Mouse (Mus musculus): Measurements from ENCODE around the gene Alkbh3. TPM values are rescaled to one million over a fixed set of nuclear protein-coding genes. Genes with fewer than 3 reads are reported as not detected.
A peak's percentile ranks its signal among the peaks of the same experiment; 100 is the strongest.

Gene Alkbh3
- polyA plus RNA-seq, 1 experiment from 2014 or later: 53.2 TPM

GRCm38 (mm10) chr2:94042461-94042860, 31.9 kb upstream of the Alkbh3 start:
- H3K4me1 ChIP-seq: peaks cover 29% of the 10 kb centered on the region
- no peaks in the 10 kb centered on the region for H3K27me3 ChIP-seq
- H3K4me2 ChIP-seq: no peak overlapping the region
- H3K9ac ChIP-seq: no peak overlapping the region
- no peak overlapping the region for H3K4me3 ChIP-seq
- H3K36me3 ChIP-seq (ENCODE audit: poor library complexity, severe bottlenecking): 0 out of 2 replicates have a peak, but pooled peaks cover 3% of the 10 kb centered on the region
- 94% methylated on average over 3 of the region's 3 CpGs for WGBS
- ATAC-seq: no peak
- H3K9me3 ChIP-seq (replicated peaks): no peaks in the 10 kb centered on the region
- H3K27ac ChIP-seq: no peak overlapping the region; the same call in 1 of the 2 replicates

DNA sequence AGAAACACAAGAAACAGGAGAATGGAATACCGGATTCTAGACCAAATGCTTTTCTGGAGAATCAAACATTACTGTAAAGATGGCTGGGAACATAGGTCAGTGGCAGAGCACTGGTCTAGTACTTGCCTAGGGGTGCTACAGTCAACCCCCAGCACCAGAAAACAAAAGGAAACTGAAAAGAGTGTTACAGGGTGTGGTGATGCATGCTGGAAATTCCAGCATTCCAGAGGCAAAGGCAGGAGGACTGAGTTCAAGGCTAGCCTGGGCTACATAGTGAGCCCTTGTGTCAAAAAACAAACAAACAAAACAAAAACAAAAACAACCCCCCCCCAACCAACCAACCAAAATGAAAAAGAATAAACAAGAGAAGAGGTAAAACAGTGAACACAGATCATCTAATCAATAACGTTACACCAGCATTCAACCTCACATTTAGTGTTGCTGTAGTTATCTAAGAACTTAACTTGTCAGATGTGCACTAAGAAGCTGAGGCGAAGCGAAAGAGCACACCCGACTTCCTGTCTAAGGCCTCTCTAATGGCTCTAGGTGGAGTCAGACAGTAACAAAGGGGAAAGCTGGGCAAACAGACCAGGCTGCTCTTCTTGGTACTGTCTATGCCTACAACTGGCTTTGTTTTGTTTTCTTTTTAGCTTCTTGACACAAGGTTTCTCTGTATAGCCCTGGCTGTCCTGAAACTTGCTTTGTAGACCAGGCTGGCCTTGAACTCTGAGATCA, 30.0 kb upstream of the Alkbh3 start:
- WGBS: 91% methylated on average over 5 of the region's 5 CpGs

DNA sequence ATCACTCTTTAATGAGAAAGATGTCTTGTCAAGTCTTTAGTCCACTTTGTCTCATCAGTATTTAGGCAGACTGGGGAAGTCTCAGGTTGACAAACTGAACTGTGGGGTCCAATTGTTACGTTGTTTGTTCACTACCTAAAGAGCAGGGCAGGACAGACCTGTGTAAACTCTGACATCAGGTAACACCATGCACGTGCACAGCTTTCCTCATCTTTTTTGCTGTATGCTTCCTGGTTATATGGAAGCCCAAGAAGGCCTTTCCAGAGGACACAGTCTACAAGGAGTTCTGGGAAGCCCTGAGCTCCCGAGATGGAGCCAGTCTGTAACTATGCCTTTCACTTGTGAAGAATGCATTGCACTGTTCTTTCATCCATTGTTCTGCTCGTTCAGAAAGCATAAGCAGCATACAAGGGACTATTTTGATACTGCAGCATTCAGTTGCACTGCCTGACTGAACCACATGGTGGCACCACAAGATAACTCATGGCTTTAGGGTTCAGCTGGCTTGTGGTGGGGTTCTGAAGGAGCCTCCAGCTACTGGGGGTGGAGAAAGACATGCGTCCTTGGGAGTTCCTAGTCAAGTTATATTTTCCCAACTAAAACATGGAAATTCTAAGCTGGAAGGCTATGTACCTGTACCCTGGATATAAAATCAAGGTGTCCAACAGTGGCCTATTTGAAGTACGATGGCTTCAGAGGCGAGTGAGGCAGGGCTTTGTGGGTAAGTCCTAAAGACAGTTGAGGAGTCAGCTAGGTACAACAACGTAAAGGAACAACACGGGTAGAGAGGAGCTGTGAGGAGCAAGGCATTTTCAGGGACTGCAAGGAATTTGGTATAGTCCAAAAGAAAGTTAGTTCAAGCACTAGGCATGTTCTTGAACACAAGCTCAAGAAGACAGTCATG, 25.1 kb upstream of the Alkbh3 start:
- 60% methylated on average over 9 of the region's 9 CpGs for WGBS
- H3K27me3 ChIP-seq: no peaks in the 10 kb centered on the region
- H3K9ac ChIP-seq: no peak overlapping the region
- no peak overlapping the region for H3K4me2 ChIP-seq
- H3K36me3 ChIP-seq (ENCODE audit: poor library complexity, severe bottlenecking): peaks cover 24% of the 10 kb centered on the region
- no peaks in the 10 kb centered on the region for H3K9me3 ChIP-seq (replicated peaks)
- H3K27ac ChIP-seq: no peak overlapping the region
- ATAC-seq: peak; percentile 92
- no peak overlapping the region for H3K4me3 ChIP-seq
- no peaks in the 10 kb centered on the region for H3K4me1 ChIP-seq

More for the DNA sequence above, 30.0 kb upstream of the Alkbh3 start:
- no peak for ATAC-seq
- Histone ChIP-seq H3K9me3 (replicated peaks) (no peaks in the 10 kb centered on the region), H3K9ac (no peak overlapping the region), H3K36me3 (ENCODE audit: poor library complexity, severe bottlenecking) (0 out of 2 replicates have a peak, but pooled peaks cover 3% of the 10 kb centered on the region), H3K27me3 (no peaks in the 10 kb centered on the region), H3K27ac (no peak overlapping the region; the same call in 1 of the 2 replicates), H3K4me2 (no peak overlapping the region), H3K4me3 (no peak overlapping the region), H3K4me1 (peaks cover 23% of the 10 kb centered on the region)

- Histone ChIP-seq H3K4me2 (no peak overlapping the region), H3K9me3 (replicated peaks) (no peaks in the 10 kb centered on the region), H3K36me3 (ENCODE audit: poor library complexity, severe bottlenecking) (peaks cover 25% of the 10 kb centered on the region), H3K27ac (no peak overlapping the region), H3K27me3 (no peaks in the 10 kb centered on the region), H3K4me1 (no peaks in the 10 kb centered on the region), H3K9ac (no peak overlapping the region), H3K4me3 (no peak overlapping the region)
- ATAC-seq: no peak
Observed at GRCm38 (mm10) chr2:94030602-94031001, 20.0 kb upstream of the Alkbh3 start.

GRCm38 (mm10) chr2:94024637-94025036, 14.0 kb upstream of the Alkbh3 start:
- Histone ChIP-seq H3K27ac (no peak overlapping the region), H3K36me3 (ENCODE audit: poor library complexity, severe bottlenecking) (no peaks in the 10 kb centered on the region), H3K9ac (no peak overlapping the region), H3K9me3 (replicated peaks) (no peaks in the 10 kb centered on the region), H3K27me3 (no peaks in the 10 kb centered on the region), H3K4me2 (no peak overlapping the region), H3K4me3 (no peak overlapping the region), H3K4me1 (no peaks in the 10 kb centered on the region)
- no peak for ATAC-seq
- 60% methylated on average over 6 of the region's 6 CpGs for WGBS

- Histone ChIP-seq H3K27ac (peak overlapping the region; percentile 6; the same call in 1 of the 2 replicates), H3K27me3 (no peaks in the 10 kb centered on the region), H3K4me1 (peaks cover 4% of the 10 kb centered on the region; the same call in 1 of the 2 replicates), H3K9ac (no peak overlapping the region), H3K36me3 (ENCODE audit: poor library complexity, severe bottlenecking) (peaks cover 82% of the 10 kb centered on the region), H3K4me3 (no peak overlapping the region), H3K9me3 (replicated peaks) (no peaks in the 10 kb centered on the region), H3K4me2 (no peak overlapping the region)
- 3% methylated on average over 2 of the region's 2 CpGs for WGBS
- peak; percentile 94 for ATAC-seq
Observed at GRCm38 (mm10) chr2:94002331-94002730, 8.3 kb downstream of the Alkbh3 start.

GRCm38 (mm10) chr2:94001918-94002317, 8.7 kb downstream of the Alkbh3 start:
- peaks cover 4% of the 10 kb centered on the region; the same call in 1 of the 2 replicates for H3K4me1 ChIP-seq

GRCm38 (mm10) chr2:94001411-94001810, 9.2 kb downstream of the Alkbh3 start:
- Histone ChIP-seq H3K27me3 (no peaks in the 10 kb centered on the region), H3K9me3 (replicated peaks) (no peaks in the 10 kb centered on the region), H3K4me3 (no peak overlapping the region), H3K4me1 (peaks cover 4% of the 10 kb centered on the region; the same call in 1 of the 2 replicates), H3K27ac (no peak overlapping the region), H3K4me2 (no peak overlapping the region), H3K9ac (no peak overlapping the region), H3K36me3 (ENCODE audit: poor library complexity, severe bottlenecking) (peaks cover 77% of the 10 kb centered on the region)
- ATAC-seq: no peak
- 83% methylated on average over 6 of the region's 6 CpGs for whole genome bisulfite sequencing

More at GRCm38 (mm10) chr2:94001918-94002317, 8.7 kb downstream of the Alkbh3 start:
- Histone ChIP-seq H3K4me2 (no peak overlapping the region), H3K27me3 (no peaks in the 10 kb centered on the region), H3K4me3 (no peak overlapping the region), H3K9ac (no peak overlapping the region), H3K36me3 (ENCODE audit: poor library complexity, severe bottlenecking) (peaks cover 81% of the 10 kb centered on the region), H3K27ac (no peak overlapping the region; the same call in 1 of the 2 replicates), H3K9me3 (replicated peaks) (no peaks in the 10 kb centered on the region)
- WGBS: 88% methylated on average over 4 of the region's 4 CpGs
- peak; percentile 51 for ATAC-seq

DNA sequence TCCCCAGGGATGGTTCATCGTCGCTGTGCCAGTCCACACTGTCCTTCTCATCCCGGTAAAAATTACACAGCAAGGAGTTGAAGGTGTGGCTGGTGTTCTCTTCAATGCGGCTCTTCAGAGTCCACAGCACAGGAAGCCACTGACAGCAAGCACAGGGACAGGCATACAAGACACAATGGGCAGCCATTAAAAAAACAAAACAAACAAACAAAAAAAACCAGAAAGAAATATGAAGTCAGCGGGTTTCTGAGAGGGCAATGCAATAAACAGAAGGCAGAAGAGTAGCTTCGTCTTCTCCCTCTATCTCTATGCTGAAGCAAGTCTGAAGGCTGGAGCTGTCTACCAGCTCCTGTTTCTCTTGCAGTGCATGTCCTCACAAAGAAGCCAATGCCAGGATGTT, 14.4 kb downstream of the Alkbh3 start, which contains the start of gene Gm27027:
Gene Gm27027, minus strand, starts transcription at position 101 of the 400 bp plus-strand sequence.
- Histone ChIP-seq H3K27me3 (no peaks in the 10 kb centered on the region), H3K4me2 (no peak within 1 kb of the TSS), H3K36me3 (ENCODE audit: poor library complexity, severe bottlenecking) (peaks cover 68% of the 10 kb centered on the region), H3K4me3 (no peak within 1 kb of the TSS), H3K9ac (no peak within 1 kb of the TSS), H3K9me3 (replicated peaks) (no peaks in the 10 kb centered on the region), H3K27ac (no peak within 1 kb of the TSS), H3K4me1 (peaks cover 24% of the 10 kb centered on the region)
- 97% methylated on average over 6 of the region's 6 CpGs for WGBS
- ATAC-seq: no peak

- Histone ChIP-seq H3K9ac (0 out of 2 replicates have a peak overlapping the region, but pooled peaks have one; percentile 13), H3K9me3 (replicated peaks) (no peaks in the 10 kb centered on the region), H3K4me2 (peak overlapping the region; percentile 31; the same call in 1 of the 2 replicates), H3K27me3 (no peaks in the 10 kb centered on the region), H3K36me3 (ENCODE audit: poor library complexity, severe bottlenecking) (peaks cover 79% of the 10 kb centered on the region), H3K4me3 (no peak overlapping the region), H3K4me1 (peaks cover 24% of the 10 kb centered on the region), H3K27ac (peak overlapping the region; percentile 81)
- ATAC-seq: peak; percentile 65
- WGBS: 40% methylated on average over 3 of the region's 3 CpGs
Observed at GRCm38 (mm10) chr2:93992810-93993209, 17.8 kb downstream of the Alkbh3 start.

DNA sequence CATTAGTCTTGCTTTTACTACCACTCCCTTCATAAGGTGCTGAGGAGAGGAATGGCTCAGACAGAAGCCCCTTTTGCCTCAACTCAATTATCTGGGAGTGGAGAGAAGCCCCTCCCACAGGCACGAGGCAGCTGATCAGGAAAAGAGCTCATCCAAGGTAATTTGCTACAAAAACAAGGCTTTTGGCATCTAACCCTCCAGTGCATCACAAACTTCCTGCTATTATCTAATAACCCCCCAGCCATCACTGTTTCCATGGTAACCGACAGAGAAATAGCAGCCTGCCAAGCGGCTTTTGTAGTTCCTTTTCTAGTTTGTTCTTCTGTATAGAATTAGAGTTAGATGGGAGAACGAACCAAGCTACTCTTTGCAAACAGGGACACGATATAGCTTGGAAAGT, 18.3 kb downstream of the Alkbh3 start:
- H3K4me1 ChIP-seq: peaks cover 24% of the 10 kb centered on the region
- peak overlapping the region; percentile 81 for H3K27ac ChIP-seq
- H3K4me3 ChIP-seq: no peak overlapping the region
- H3K9ac ChIP-seq: no peak overlapping the region
- no peaks in the 10 kb centered on the region for H3K9me3 ChIP-seq (replicated peaks)
- peak; percentile 80 for ATAC-seq
- H3K36me3 ChIP-seq (ENCODE audit: poor library complexity, severe bottlenecking): peaks cover 79% of the 10 kb centered on the region
- peak overlapping the region; percentile 31; the same call in 1 of the 2 replicates for H3K4me2 ChIP-seq
- WGBS: 16% methylated on average over 5 of the region's 5 CpGs
- no peaks in the 10 kb centered on the region for H3K27me3 ChIP-seq

DNA sequence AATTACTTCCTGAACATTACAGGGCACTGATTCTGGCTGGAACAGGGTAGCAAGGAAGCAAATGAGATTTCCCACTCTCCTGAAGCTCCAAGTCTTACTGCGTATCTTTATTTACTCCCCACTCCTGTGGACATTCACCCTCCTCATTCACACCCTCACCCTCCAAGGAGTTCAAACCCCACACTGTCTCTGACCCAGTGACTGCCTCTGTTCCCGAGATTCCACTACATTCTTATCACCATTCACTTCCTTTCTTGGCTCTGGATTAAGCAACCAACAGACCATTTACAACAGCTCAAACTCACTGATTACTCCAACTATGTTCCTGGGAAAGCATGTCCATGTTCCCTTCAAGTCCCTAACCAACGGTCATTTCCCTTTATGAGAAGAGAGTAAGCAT, 19.3 kb downstream of the Alkbh3 start:
- 95% methylated on average over 3 of the region's 3 CpGs for WGBS
- no peak for ATAC-seq
- Histone ChIP-seq H3K27me3 (no peaks in the 10 kb centered on the region), H3K27ac (peak overlapping the region; percentile 81; the same call in 1 of the 2 replicates), H3K36me3 (ENCODE audit: poor library complexity, severe bottlenecking) (peaks cover 82% of the 10 kb centered on the region), H3K4me3 (no peak overlapping the region), H3K4me1 (peaks cover 24% of the 10 kb centered on the region), H3K9ac (no peak overlapping the region), H3K4me2 (no peak overlapping the region), H3K9me3 (replicated peaks) (no peaks in the 10 kb centered on the region)

Data from forebrain, embryonic 13.5 days (tissue).